Mouse (Mus musculus): ENCODE measurements around the gene Gsta3. TPM values are rescaled to one million over a fixed set of nuclear protein-coding genes. Genes with fewer than 3 reads are reported as not detected.

Gsta3 gene
- total RNA-seq, 2 experiments from 2014 or later = 1.6 to 1.7 TPM

GRCm38 (mm10) chr1:21235359-21235758, 5.0 kb upstream of the Gsta3 start:
- intact Hi-C loops (cut with DNase I) = no loop called here
- TF ChIP-seq CTCF (IDR thresholded peaks at IDR 0.05) = no peak
- H3K27ac ChIP-seq = no peak overlapping the region
- no peak overlapping the region for H3K4me3 ChIP-seq
- no peak for DNase-seq (ENCODE audit: extremely low spot score in 1 of 2, low spot score in 2 of 2)

GRCm38 (mm10) chr1:21241096-21241495, 707 bp downstream of the Gsta3 start:
- DNase-seq (ENCODE audit: extremely low spot score in 1 of 2, low spot score in 2 of 2) = no peak
- no peak overlapping the region for H3K4me3 ChIP-seq
- intact Hi-C loops (cut with DNase I) = no loop called here
- H3K27ac ChIP-seq = no peak overlapping the region
- no peak for TF ChIP-seq CTCF (IDR thresholded peaks at IDR 0.05)

- TF ChIP-seq CTCF (IDR thresholded peaks at IDR 0.05) = no peak
- Histone ChIP-seq H3K4me3 (no peak overlapping the region), H3K27ac (no peak overlapping the region)
- intact Hi-C loops (cut with DNase I) = no loop called here
- no peak for DNase-seq (ENCODE audit: extremely low spot score in 1 of 2, low spot score in 2 of 2)
Measured at GRCm38 (mm10) chr1:21244290-21244960, 4.0 kb downstream of the Gsta3 start.

GRCm38 (mm10) chr1:21246136-21246535, 5.7 kb downstream of the Gsta3 start:
- H3K27ac ChIP-seq = no peak overlapping the region
- no peak overlapping the region for H3K4me3 ChIP-seq
- intact Hi-C loops (cut with DNase I) = no loop called here
- no peak for TF ChIP-seq CTCF (IDR thresholded peaks at IDR 0.05)
- DNase-seq (ENCODE audit: extremely low spot score in 1 of 2, low spot score in 2 of 2) = no peak

- Histone ChIP-seq H3K27ac (no peak overlapping the region), H3K4me3 (no peak overlapping the region)
- no peak for TF ChIP-seq CTCF (IDR thresholded peaks at IDR 0.05)
- intact Hi-C loops (cut with DNase I) = no loop called here
- DNase-seq (ENCODE audit: extremely low spot score in 1 of 2, low spot score in 2 of 2) = no peak
Measured at GRCm38 (mm10) chr1:21247896-21248295, 7.5 kb downstream of the Gsta3 start.

GRCm38 (mm10) chr1:21248560-21249390, 8.4 kb downstream of the Gsta3 start:
- no peak overlapping the region for H3K4me3 ChIP-seq
- no peak for DNase-seq (ENCODE audit: extremely low spot score in 1 of 2, low spot score in 2 of 2)
- peak overlapping the region; percentile 32; the same call in 1 of the 2 replicates for H3K27ac ChIP-seq
- intact Hi-C loops (cut with DNase I) = no loop called here
- no peak for TF ChIP-seq CTCF (IDR thresholded peaks at IDR 0.05)

- DNase-seq (ENCODE audit: extremely low spot score in 1 of 2, low spot score in 2 of 2) = no peak
- no peak for TF ChIP-seq CTCF (IDR thresholded peaks at IDR 0.05)
- intact Hi-C loops (cut with DNase I) = no loop called here
- Histone ChIP-seq H3K27ac (no peak overlapping the region), H3K4me3 (no peak overlapping the region)
Measured at GRCm38 (mm10) chr1:21251661-21252060, 11.3 kb downstream of the Gsta3 start.

GRCm38 (mm10) chr1:21252566-21253302, 12.3 kb downstream of the Gsta3 start:
- intact Hi-C loops (cut with DNase I) = no loop called here
- no peak for DNase-seq (ENCODE audit: extremely low spot score in 1 of 2, low spot score in 2 of 2)
- TF ChIP-seq CTCF (IDR thresholded peaks at IDR 0.05) = no peak
- no peak overlapping the region for H3K4me3 ChIP-seq
- H3K27ac ChIP-seq = no peak overlapping the region

GRCm38 (mm10) chr1:21253303-21253650, 12.9 kb downstream of the Gsta3 start:
- no peak for TF ChIP-seq CTCF (IDR thresholded peaks at IDR 0.05)
- intact Hi-C loops (cut with DNase I) = no loop called here
- DNase-seq (ENCODE audit: extremely low spot score in 1 of 2, low spot score in 2 of 2) = no peak
- Histone ChIP-seq H3K4me3 (no peak overlapping the region), H3K27ac (no peak overlapping the region)

GRCm38 (mm10) chr1:21253856-21254255, 13.5 kb downstream of the Gsta3 start:
- no peak for DNase-seq (ENCODE audit: extremely low spot score in 1 of 2, low spot score in 2 of 2)
- H3K4me3 ChIP-seq = no peak overlapping the region
- intact Hi-C loops (cut with DNase I) = no loop called here
- TF ChIP-seq CTCF (IDR thresholded peaks at IDR 0.05) = no peak
- no peak overlapping the region for H3K27ac ChIP-seq

- H3K4me3 ChIP-seq = no peak overlapping the region
- intact Hi-C loops (cut with DNase I) = no loop called here
- TF ChIP-seq CTCF (IDR thresholded peaks at IDR 0.05) = no peak
- no peak overlapping the region for H3K27ac ChIP-seq
- DNase-seq (ENCODE audit: extremely low spot score in 1 of 2, low spot score in 2 of 2) = no peak
Measured at GRCm38 (mm10) chr1:21255625-21256345, 15.4 kb downstream of the Gsta3 start.
